Mouse (Mus musculus): ENCODE results near the gene Hnf1a. TPM values are rescaled to one million over a fixed set of nuclear protein-coding genes. Genes with fewer than 3 reads are reported as not detected.
"Not testable (repeated sequence)": the region's sequence is repeated elsewhere in the genome, so short reads cannot be mapped to it uniquely, and the experiment has no call there.

Hnf1a gene
- total RNA-seq, 4 experiments from 2014 or later: not detected

DNA sequence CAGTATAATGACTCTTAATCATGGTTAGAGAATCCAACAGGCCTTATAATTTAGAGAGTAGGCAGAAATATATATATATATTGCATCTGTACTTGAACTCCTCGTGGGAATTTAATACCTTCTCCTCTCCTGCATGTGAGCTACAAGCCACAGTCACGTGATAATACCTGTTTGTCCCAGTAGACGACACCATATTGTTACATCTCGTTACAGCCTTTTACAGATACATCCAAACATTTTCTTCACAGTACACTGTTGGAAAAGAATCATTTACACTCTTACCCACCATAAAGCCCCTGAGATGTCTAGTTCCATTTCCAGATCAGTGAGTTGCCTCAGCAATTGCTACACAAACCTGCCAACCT is 28.1 kb downstream of the Hnf1a start:
- no peak for DNase-seq

DNA sequence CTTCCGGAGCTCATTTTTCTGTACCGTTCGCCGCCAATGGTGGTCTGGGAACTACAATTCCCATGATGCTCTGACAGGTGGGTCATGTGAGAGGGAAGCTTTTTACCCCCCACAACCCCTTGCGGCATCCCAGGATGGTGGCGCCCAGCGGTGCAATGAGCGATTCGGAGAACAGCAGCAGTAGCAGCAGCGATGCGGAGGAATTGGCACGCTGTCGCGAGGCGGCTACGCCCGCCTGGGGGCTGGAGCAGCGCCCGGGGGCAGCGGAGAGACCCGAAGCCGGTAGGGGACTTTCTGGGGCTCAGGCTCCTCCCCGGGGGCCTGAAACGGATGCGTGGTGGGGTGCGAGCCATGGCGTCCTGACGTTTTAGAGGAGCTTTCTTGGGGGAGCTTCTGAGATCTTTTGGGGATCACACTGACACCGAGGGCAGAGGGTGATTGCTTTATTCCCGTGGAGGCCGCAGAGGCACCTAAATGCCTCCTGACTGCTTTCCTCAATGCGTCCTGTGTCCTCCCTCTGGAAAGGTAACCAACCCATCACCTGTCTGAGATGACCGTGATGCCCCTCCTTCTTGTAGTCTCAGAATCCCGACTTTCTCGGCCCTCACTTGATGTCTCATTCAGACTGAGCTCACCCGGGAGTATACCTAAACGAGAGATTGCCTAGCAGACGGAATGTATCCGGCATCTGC is 28.7 kb downstream of the Hnf1a start, which contains the start of gene 2210016L21Rik:
TSS of gene 2210016L21Rik (plus strand) at position 85 of the 692 bp plus-strand sequence.
- DNase-seq: peak; percentile 80

DNA sequence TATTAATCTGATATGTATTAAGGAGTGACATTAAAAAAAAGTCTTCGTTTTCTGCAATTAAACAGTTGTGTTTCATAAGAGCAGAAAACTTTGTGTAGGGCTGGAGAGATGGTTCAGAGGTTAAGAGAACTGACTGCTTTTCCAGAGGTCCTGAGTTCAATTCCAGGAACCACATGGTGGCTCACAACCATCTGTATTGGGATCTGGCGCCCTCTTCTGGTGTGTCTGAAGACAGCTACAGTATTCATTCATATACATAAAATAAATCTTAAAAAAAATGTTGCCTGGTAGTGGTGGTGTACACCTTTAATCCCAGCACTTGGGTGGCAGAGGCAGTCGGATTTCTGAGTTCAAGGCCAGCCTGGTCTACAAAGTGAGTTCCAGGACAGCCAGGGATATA is 29.8 kb downstream of the Hnf1a start:
- not testable (repeated sequence) for DNase-seq

DNA sequence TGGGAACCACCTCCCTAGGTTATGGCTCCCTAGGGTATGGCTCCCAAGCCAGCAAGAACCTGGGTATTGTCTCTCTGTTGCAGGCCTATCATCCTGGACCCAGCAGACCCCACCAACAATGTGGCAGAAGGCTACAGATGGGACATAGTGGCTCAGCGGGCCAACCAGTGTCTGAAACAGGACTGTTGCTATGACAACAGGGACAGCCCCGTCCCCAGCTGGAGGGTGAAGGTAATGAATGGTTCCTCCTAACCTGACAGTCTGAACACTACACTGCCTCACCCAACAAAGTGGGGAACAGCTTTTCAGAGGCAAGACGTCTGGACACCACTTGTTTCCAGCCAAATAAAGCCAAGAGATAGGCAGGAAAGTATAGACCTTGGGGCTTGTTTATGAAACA is 35.1 kb downstream of the Hnf1a start:
- DNase-seq: no peak

DNA sequence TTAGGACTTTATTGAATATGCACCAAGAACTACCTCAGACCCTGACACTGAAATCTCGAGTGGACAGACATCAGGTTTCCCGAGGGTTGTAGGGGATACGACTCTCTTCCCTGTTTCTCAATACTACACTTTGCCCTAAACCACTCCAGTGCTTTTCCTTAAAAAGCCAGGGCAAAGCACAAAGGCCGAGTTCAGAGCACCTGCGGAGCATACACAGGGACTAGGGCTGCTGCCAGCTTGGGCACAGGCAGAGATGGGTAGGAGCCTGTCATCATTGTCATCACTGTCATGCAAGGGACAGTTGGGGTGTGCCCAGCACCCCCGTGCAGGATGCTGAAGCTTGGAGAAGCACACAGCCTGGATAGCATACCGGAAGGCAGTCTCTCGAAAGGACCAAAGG is 37.7 kb downstream of the Hnf1a start:
- DNase-seq: no peak

DNA sequence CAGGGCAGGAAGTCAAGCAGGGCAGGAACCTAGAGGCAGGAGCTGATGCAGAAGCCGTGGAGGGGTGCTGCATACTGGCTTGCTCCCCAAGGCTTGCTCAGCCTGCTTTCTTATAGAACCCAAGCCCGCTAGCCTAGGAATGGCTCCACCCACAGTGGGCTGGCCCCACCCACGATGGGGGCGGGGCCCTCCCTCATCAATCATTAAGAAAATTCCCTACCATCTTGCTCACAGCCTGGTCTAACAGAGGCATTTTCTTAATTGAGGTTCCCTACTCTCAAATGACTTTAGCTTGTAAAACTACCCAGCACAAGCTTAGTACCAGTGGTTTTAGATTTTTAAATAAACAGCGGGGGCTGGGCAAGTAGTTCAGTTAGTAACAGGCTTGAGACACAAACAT is 39.3 kb downstream of the Hnf1a start:
- DNase-seq: no peak

DNA sequence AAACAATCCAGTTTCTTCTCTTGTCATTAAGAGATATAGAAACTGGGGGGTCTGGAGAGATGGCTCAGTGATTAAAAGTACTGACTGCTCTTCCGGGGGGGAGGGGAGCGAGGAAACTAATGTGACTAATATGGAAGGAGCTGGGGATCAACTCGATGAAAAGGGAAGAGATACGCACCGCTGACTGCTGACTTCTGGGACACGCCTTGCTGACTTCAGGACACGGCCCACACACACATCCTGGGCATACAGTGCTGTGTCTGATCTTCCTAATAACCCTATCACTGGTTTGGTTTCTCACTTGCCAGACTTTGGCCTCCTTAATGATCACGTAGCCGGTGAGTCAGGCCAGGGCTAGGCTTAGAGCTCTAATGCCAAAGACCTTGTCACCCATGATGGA is 44.1 kb downstream of the Hnf1a start:
- DNase-seq: no peak

DNA sequence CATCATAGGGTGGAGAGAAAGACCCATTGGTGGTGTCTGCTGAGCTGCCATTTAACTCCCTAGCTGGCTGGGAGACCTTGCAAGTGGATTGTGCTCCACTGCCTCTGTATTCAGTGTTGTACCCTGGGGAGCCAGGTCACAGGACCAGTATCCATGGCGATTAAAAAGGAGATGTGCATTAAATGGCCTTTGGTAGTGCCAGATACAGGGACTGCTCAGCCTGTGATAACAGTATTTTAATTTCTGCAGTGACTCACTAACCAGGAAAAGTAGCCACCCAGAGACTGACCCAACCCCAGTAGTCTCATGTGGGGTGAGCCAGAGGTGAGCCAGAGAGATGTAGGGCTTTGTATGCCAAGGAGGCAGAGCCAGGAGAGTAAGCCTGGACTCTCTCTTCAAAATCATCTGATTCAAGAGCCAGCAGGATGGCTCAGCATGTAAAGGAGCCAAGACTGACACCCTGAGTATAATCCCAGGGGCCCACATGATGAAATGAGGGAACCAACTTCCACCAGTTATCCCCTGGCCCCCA is 44.7 kb downstream of the Hnf1a start:
- DNase-seq: no peak

DNA sequence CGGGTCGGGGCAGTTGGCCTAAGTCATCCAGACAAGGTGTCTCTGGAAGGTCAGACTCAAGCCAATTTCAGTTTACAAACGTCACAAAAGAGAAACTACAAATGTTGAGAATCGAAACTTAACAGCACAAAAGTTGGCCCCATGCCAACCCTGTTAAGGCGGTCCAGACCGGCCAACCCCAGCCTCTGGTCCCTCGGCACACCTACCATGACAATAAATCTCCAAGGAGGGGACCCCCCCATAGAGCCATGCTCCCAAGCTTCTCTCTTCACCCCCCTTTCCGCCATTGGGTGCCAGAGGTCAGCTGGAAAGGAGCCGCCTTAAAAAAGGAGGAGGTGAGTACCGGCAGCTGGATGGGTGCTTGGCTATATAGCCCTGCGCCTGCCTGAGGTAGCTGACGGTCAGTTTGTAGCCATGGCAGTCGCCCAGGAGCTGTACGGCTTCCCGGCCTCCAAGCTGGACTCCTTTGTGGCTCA is 47.9 kb downstream of the Hnf1a start, which contains the start of gene Oasl1:
TSS of gene Oasl1 (plus strand) at position 243 of the 476 bp plus-strand sequence.
- peak; percentile 24 for DNase-seq

DNA sequence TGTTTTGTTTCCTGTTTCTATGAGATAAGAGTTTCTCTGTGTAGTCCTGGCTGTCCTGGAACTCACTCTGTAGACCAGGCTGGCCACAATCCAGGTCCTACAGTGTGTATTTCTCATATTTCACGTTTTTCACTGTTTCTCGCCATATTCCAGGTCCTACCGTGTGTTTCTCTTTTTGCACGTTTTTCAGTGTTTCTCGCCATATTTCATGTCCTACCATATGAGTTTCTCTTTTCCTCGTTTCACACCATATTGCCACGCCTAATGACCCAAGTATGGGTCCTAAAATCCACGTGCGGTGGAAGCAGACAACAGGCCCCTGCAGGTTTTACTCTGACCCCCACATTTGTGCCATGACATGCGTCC is 48.5 kb downstream of the Hnf1a start:
- no peak for DNase-seq

DNA sequence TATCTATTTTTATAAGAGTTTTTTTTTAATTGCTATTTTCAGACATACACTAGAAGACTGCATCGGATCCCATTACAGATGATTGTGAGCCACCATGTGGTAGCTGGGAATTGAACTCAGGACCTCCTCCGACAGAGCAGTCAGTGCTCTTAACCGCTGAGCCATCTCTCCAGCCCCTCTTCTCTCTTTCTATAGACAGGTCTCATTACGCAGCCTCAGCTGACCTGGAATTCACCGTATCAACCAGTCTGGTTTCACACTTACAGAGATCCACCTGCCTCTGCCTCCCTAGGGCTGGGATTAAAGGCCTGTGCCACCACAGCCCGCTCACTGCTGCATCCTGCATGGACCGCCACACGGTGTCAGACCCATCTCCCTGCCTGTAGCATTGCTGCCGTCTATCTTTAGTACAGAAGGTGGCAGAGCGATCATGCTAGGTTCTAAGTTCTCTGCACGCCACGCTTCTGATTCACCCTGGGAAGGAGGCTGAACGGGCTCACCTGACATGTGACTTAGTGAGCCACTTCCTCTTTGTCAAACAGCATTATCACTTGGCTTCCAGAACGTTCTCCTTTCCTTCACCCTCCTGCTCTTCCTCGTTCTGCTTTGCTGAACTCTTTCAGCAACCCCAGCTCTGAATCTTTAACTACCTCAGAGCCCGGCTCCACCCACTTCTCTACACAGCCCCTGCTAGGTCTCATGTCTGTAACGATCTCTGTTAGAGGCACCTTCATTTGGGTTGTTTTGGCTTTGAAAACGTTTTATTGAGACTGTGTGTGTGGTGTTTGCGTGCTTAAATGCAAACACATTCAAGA is 49.1 kb downstream of the Hnf1a start:
- DNase-seq: no peak

DNA sequence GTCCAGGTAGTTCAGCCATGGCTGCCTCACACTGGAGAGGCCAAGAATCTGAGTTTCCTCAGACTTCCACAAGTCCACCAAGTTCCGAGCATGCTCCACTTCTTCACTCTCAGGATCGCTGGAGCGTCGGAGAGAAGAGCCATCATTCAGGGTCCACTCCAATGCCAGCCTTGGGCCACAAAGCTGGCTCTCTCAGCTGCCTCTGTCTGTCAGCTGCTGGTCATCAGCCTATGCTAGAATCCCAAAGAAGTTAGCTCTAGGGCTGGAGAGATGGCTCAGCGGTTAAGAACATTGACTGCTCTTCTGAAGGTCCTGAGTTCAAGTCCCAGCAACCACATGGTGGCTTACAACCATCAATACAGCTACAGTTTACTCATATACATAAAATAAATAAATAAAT is 53.5 kb downstream of the Hnf1a start:
- not testable (repeated sequence) for DNase-seq

DNA sequence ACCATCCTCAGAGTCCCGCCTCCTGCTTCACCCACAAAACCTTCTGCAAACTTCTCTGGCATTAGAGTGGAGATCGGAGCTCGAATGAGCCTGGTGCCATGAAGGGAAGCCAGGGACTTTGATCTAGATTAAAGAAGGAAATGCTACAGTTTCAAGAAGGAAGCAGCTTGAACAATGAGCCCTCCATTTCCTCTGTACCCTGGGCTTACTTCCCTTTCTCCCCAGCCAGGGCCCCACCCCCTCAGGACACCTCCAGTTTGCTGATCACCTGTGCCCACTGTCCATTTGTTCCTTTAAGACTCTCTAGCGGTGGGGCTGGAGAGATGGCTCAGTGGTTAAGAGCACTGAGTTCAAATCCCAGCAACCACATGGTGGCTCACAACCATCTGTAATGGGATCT is 54.1 kb downstream of the Hnf1a start:
- no peak for DNase-seq

DNA sequence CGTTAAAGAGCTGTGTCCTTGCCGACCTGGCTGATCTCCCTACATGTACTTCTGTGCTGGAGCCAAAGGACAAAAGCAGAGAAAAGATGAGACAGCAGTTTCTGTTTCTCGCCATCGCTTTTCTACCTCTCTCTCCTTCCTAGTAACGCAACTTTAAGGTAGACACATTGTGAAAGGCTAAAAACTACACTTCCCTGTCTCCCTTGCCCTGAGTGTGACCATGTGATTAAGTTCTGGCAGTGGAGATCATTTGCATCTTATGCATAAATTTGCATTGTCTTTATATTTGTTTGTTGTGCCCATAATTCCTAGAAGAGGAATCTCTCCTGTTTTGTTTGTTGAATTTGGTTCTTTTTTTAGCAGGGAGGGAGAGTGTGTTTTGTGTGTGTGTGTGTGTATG is 55.0 kb downstream of the Hnf1a start:
- no peak for DNase-seq

DNA sequence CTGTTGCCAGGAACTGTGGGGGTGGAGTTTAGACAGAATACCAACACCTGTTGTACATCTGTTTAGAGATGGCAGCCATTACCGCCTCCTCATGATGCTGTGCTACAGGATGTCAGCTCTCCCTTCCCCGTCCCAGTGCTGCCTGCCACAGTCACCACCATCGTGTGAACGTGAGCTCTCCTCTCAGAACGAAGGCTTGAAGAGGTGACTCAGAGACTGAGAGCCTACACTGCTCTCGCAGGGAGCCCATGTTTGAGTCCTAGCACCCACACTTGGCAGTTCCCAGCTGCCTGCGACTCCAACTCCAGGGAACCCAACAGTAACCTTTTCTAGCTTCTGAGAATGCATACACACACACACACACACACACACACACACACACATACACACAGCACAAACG is 56.0 kb downstream of the Hnf1a start:
- no peak for DNase-seq

DNA sequence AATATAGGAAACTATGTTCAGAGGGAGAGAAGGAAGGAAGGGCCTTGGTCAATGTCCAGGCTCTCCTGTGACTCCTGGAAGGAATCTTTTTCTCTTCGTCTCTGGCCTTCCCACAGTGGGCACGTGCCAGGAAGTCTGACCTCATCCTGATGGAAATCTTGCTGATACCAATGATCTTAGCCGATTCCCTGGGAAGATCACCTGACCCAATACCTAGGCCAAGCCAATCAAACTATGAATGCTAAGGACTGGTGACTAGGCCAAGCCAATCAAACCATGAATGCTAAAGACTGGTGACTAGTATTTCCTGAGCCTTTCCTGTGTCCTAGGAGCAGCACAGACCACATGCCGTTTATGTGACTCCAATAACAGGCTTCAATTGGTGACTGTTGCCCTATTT is 57.2 kb downstream of the Hnf1a start:
- no peak for DNase-seq

DNA sequence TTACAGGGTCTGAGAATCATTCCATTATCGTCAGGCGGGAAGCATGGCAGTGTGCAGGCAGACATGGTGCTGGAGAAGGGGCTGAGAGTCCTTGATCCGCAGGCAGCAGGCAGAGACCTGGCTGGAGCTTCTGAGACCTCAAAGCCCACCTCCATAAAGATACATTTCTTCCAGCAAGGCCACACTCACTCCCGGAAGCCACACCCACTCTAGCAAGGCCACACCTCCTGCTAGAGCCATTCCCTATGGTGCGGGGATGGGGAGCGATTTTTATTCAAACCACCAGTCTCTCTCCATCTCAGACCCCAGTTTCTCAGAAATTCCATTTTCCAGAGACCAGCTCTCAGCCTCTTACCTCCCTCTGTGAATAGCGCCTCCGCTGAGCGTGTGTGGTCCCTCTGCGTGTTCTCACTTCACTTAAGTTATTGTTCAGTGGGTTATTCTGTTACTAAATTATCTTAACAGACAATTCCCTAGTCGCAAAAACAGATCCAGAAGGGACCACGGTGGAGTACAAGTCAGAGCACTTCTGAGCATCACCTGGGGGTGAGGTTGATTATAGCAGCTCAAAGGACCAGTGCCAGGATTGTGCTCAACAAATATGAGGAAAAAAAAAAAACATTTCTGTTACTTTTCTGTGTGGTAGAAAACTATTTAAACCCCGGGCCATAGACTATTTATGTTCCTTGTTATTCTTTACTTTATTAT is 62.1 kb downstream of the Hnf1a start:
- no peak for DNase-seq

DNA sequence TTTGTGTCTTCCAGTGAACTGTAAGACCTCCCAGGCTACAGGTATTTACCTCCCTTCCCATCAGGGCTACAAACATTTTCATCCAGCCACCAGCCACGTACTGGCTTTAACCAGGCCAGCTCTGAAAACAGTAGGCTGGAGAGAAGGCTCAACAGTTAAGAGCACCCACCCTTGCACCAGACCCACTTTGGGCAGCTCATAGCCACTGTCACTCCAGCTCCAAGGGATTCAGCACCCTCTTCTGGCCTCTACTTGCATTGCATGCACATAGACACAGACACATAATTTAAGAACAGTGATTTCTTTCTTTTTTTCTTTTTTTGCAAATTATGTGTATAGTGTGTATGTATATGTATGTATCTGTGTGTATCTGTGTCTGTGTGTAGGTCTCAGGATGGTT is 68.5 kb downstream of the Hnf1a start:
- DNase-seq: no peak

Other genes starting within 250 kb of the Hnf1a start
- 10 to 100 TPM; 66.7 to 96.6 (median 86.8) TPM for gene Ankrd13a, start 196.4 kb downstream of the Hnf1a start, total RNA-seq (2022)
- gene Git2, start 195.6 kb downstream of the Hnf1a start, total RNA-seq (2022): 10 to 100 TPM; 32.8 to 59.9 (median 45.6) TPM
- gene 1500011B03Rik, start 147.6 kb downstream of the Hnf1a start, total RNA-seq (2022): 10 to 100 TPM; 37.3 to 58.7 (median 43.6) TPM
- not detected for gene 4930519G04Rik, start 117.4 kb downstream of the Hnf1a start, total RNA-seq (2022)
- gene Gm9936, start 112.4 kb downstream of the Hnf1a start, total RNA-seq (2022): not detected
- gene Oasl2, start 74.2 kb downstream of the Hnf1a start, total RNA-seq (2022): 10 to 100 TPM; 12.0 to 16.8 (median 14.4) TPM
- gene Oasl1, start 47.9 kb downstream of the Hnf1a start, total RNA-seq (2022): 1 to 10 TPM; 1.7 to 2.4 (median 2.0) TPM
- gene 2210016L21Rik, start 28.9 kb downstream of the Hnf1a start, total RNA-seq (2022): 10 to 100 TPM; 46.4 to 59.2 (median 54.2) TPM
- 10 to 100 TPM; 44.3 to 62.9 (median 56.7) TPM for gene Sppl3, start 40.0 kb upstream of the Hnf1a start, total RNA-seq (2022)
- gene Gm10401, start 127.2 kb upstream of the Hnf1a start, total RNA-seq (2022): not detected
- gene Acads, start 148.3 kb upstream of the Hnf1a start, total RNA-seq (2022): 100 to 1,000 TPM; 122 to 219 (median 173) TPM
- gene Unc119b, start 163.9 kb upstream of the Hnf1a start, total RNA-seq (2022): 10 to 100 TPM; 38.8 to 51.9 (median 45.7) TPM
- 100 to 1,000 TPM; 207 to 274 (median 239) TPM for gene Mlec, start 187.1 kb upstream of the Hnf1a start, total RNA-seq (2022)
- 10 to 100 TPM; 11.8 to 59.6 (median 41.5) TPM for gene Cabp1, start 223.3 kb upstream of the Hnf1a start, total RNA-seq (2022)